Mouse (Mus musculus) telencephalon, adult 2 months (tissue): ENCODE measurements at regions not wholly inside any gene's neighbourhood (a gene's known extent, or its start where the extent isn't known, plus 50 kb on each side); places are given as distances from the start of the nearest gene placed in this dataset.
A peak's percentile ranks its signal among the peaks of the same experiment; 100 is the strongest.

Experiments used
- DNase-seq: peaks from one replicate; pipeline ENCODE4 v3.0.0-alpha.2; 2011; ENCODE audit warnings: low read depth, low spot score

DNA sequence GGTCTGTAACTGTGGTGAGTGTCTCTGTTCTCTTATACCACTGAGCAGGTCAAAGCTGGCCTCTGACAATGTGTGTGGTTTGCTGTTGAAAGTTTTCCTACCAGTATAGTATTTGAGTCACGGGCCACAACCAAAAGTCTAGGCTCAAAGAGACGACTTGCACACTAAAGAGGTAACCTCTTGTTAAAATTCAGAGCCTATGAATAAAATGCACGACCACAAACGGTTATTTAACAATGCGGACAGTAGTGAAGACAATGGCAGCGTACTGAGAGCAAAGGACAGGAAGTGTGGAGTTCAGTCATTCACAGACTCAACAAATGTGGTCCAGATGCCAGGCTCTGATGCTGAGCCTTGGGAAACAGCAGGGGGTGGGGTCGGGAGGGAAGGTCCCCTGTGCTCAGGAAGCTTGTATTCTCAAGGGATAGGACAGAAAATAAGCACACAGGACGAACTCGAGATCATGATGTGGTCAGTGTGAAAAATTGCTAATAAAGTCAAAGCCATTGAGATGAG lies 160.2 kb upstream of the Spdye4c start:
- DNase-seq, result no peak

- no peak for DNase-seq
Measured at GRCm38 (mm10) chr2:128431751-128432150, 159.3 kb upstream of the Spdye4c start.

- DNase-seq, result peak; percentile 23
Measured at GRCm38 (mm10) chr2:128432741-128433140, 158.3 kb upstream of the Spdye4c start.

GRCm38 (mm10) chr2:128433553-128434081 lies 157.4 kb upstream of the Spdye4c start:
- DNase-seq, result no peak

- no peak for DNase-seq
Measured at GRCm38 (mm10) chr2:128434200-128434977, 156.6 kb upstream of the Spdye4c start.

DNA sequence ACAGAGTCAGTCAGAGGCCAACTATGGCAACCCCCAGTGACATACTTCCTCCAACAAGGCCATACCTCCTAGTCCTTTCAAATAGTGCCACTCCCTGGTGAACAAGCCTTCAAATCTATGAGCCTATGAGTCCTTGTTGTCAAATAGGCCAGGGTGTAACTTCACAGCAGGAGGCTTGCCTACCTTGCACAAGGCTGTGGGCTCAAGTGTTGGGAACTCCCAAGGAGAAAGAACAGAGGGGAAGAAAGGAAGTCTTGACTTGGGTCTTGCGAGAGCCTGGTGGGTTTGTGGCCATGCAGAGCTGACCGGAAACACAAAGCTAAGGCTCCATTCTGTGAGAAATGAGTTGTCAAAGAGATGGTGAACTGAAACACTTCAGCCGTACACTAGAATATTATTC lies 154.6 kb upstream of the Spdye4c start:
- no peak for DNase-seq

GRCm38 (mm10) chr2:128437698-128438097 lies 153.3 kb upstream of the Spdye4c start:
- no peak for DNase-seq

DNA sequence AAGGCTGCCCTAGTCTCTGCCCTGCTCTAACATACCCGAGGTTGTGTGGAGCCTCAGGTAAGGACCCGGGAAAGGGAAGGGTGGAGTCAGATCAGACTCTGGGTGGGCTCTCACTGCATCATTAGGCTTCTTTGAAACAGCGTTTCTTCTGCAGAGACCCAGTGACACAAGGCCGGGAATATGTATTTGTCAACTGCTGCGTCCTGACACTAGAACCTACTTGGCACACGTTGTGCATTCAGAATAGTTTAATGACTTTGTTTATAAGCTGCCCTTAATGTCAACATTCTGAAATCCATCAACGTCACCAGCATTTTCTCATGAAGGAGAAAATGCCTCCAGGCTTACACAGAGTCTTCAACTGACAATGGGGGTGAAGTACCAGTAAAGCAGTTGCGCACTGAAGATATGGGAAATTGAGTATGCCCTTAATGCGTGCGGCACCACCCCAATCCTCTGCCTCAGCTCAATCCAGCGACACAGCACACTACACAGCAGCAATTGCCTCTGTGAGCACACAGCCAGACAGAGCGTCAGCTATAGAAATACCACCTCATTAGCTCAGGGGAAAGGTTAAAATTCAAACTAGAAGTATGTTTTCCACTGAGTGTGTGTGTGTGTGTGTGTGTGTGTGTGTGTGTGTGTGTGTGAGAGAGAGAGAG lies 152.7 kb upstream of the Spdye4c start:
- no peak for DNase-seq

DNA sequence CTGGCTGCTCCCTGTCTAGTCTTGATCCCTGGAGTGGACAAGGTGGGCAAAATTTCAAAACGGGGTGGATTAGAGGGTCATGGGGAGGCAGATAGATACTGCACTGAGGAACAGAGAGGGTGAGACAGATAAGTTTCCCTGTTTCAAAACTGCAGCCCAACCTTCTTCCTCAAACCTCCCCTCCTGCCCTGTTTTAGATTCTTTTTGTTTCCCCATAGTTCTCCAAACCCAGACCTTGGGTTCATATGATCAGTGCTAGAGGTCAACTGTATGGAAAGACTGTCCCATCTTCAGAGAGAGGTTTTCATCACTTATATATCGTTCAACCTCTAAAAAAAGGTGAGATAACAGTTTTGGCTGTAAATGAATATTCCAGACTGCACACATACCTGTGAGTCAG lies 152.1 kb upstream of the Spdye4c start:
- DNase-seq, result no peak

DNA sequence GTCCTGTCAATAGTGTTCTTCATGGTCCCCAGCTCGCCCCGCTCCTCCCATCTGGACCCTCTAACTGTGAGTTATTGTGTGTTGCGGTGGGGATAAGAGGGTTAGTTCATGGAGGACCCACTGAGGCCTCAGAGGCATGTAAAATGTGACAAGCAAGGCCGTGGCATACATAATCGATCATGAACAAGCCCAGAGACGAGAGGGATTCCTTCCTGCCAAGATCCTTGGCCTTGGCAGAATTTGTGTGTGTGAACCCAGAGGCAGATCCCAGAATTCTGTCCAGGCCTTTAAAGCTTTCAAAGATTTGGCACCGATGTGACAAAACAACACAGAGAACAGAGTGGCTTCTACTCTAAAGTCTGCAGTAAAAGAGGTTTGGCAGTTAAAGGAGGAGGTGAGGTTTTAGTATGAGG lies 146.4 kb upstream of the Spdye4c start:
- no peak for DNase-seq

DNA sequence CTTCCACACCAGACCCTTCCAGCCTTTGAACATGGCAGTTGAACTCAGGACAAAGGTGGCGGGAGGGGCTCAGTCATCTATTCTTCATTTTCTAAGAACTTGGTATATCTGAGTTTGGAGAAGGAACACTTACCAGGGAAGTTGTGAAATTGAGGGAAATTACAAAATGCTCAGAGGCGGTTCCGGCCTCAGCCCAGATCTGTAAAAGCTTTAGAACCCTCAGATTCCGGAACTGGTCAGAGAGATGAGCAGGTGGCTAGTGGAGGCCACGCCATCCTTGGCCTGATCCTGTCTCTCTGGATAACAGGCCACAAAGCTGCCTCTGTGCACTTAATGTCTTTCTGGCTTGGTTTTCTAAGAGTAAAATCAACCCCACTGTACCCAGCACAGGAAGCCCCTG lies 145.6 kb upstream of the Spdye4c start:
- no peak for DNase-seq

DNA sequence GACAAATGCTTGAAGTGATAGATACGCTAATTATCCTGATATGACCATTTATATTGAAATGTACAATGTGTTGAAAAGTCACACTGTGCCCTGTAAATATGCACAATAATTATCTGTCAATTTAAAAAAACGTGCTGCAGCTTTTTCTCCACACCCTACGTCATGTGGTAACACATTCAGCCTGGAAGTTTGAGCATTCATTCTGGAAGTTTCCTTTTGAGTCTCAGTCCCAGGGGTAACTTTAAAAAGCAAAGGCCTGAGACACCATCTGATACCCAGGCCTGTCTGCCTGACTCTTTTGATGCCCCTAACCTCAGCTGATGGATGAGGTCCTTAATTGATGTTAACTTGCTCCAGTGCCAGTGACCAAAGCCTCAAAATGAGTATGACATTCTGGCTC lies 141.7 kb upstream of the Spdye4c start:
- no peak for DNase-seq

DNA sequence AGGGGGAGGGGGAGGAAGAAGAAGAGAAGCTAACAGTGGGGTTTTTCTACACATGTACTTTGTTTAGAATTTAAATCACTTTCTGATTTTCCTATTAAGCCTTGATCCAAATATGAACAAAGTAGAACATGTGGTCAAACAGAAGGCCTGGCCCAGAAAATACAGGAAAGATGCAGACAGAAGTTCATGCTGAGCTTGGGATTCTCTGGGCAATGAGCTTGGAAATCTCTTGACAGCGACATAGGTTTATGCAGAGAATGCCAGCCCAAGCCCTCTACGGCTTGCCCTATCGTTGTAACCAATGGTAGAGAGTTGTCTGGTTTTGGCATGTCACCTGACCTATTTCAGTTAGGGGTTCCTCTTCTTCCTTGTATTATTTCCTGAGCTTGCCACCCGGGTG lies 141.0 kb upstream of the Spdye4c start:
- no peak for DNase-seq

DNA sequence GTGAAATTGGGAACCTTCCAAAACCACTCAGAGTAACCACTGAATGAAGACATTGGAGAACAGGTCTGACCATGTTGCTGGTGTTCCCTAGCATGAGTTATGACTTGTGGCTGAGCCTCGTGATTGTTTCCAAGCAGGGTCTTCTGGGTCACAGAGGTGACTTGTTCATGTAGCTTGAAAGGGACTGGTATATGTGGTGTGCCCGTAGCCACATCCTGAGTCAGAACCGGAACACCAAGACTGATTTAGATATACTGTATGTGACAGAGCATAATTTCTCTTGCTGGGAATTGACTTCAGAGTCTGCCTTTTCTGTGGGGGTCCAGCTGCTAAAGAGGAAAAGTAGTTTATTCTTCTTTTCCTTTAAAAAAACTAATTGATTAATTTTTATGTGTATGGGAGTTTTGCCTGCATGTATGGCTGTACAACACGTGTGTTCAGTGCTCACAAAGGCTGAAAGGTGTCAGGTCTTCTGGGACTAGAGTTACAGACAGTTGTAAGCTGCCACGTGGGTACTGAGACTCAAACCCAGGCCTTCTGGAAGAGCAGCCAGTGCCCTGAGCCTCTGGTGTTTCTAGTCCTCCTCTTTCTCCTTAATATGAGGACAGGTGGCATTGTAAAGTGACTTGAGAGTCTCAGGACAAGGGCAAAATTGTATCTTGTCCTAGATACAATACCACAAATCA lies 139.3 kb upstream of the Spdye4c start:
- DNase-seq, result no peak

DNA sequence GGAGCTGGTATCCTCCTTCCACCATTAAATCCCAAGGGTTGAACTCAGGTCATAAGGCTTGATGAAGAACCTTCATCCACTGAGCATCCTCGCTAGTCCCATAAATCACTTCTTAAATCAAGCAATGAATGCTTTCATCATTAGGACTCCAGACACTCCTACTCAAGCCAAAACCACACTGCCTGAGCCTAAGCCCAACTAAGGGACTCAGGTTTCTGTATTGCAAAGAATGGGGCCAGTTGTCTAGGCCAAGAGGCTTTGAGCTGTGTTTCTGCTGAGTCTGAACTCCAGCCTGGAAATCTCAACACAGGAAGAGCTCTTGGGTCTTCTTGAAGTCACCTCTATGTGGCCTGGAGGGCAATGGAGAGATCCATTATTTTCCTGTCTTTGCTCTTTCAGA lies 138.4 kb upstream of the Spdye4c start:
- no peak for DNase-seq

DNA sequence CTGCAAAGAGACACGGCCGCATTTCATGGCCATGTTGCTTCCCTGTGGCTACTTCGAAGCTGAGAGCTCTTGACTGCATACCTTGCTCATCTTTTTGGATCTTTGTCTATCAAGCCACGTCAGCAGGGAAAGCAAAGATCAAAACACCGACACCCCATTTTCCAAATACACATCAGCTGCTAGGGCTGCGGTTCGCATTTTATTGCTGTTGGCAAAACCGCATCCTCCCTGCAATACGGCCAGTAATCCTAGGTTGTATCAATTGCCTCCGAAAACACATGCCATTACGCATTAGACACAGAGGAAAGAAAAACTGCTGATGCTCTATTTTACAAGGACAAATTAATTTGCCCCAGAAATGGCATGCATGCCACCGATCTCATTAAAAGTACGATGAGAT lies 136.5 kb upstream of the Spdye4c start:
- no peak for DNase-seq

- peak; percentile 36 for DNase-seq
Measured at GRCm38 (mm10) chr2:128457591-128458209, 133.3 kb upstream of the Spdye4c start.

DNA sequence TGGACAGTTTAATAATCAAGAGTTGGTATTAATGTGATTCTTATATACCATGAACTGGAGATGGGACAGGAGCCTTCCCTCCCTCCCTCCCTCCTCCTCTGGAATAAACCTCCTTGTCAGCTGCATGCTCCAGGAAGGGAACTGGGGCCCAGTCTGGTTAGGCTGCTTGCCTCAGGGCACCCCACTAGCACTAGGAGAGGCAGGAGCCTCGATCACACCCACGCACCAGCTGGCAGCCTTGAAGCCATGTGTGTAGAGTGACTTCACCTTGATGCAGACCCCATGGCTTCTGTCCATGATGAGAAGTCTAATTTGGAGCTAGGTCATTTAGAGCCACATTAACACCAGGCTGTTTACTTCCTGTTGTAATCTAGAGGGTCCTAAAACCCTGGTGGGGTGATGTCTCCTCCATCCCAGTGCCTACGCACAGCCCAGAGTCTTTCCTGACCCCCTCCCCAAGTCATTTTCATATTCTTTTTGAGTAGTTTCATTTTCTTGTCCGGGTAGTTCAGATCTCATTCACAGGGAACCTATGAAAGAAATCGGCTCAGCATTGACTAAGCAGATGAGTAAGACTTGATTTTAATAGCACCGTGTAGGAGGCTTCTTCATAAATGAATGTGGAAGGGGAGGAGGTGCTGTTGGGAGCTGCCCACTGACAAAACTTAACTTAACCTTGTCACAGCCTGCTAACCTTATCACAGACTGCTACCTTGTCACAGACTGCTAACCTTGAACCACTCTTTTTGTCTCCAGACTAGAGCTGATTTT lies 125.6 kb upstream of the Spdye4c start:
- DNase-seq, result no peak

- no peak for DNase-seq
Measured at GRCm38 (mm10) chr2:128467490-128468245, 123.3 kb upstream of the Spdye4c start.

DNA sequence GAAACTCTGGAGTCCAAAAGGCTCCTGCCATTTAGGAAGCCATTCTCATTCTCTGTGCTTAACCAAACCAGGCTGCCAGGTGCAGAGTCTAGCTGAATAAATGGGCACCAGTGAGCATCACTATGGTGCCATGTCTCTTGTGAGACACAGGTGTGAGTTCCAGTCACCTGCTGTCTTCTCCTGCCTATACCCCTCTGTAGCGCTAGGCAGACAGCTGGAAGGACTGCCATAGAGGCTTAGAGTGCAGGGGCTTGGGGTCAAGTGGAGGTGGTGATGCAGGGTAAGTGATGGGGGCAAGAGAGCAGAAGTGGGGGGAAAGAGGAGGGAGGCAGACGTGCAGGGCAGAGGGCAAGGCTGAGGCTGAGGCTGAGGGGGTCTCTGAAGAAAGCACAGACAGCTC lies 122.7 kb upstream of the Spdye4c start:
- DNase-seq, result no peak
